ENCODE assay signal across 8 mouse cellular contexts in the genomic region with DNA sequence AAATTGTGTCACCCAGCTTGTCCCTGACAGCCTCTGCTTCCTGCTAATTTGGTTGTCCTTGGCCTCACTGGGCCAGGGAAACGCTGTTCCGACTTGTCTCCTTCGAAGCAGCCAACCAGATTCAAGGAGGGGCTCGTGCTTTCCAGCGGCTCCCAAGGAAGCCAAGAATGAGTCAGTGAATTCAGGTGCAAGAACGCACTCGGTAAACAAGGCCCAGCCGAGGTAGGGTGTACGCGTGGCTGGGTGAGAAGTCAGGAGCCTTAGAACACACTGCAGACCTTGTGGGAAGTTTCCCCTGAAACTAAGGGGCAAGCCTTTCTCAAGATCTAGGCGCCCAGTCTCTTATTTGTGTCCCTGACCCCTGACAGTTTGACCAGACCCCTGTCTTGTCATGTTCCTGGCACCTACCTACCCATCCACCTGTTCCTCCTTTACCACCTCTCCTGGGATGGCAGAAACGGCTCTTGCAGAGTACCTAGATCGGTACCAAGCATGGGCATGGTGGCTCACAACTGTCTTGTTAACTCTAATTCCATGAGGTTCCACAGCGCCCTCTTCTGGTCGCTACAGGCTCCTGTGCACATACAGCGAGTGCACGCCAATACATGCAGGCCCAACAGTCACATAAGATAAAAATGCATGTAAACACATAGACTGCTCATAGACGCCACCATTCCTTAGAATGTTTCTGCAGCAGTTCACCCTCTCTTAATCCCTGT. TPM values are rescaled to one million over a fixed set of nuclear protein-coding genes. Genes with fewer than 3 reads are reported as not detected.
DNase-seq lines count a peak whose midpoint lies in the region; ATAC-seq and TF ChIP-seq lines count a peak whose summit lies in the region.

A gene (minus strand): TSS at position 10 of the 719 bp plus-strand sequence.

- ATAC-seq in embryonic facial prominence, embryonic 15.5 days (ENCODE audit: insufficient number of reproducible peaks, low FRiP score, low TSS enrichment, low read depth) = 0 out of 2 replicates have a peak, but pooled peaks have one; percentile 51
- no peak for ATAC-seq in kidney, embryonic 15.5 days (replicated peaks; ENCODE audit: low FRiP score)
- peak; percentile 93 for ATAC-seq in liver, embryonic 12.5 days

- H3K4me3 ChIP-seq in embryonic facial prominence, embryonic 15.5 days (replicated peaks) = no peak within 1 kb of the TSS
- peak within 1 kb of the TSS; percentile 34 for H3K4me3 ChIP-seq in heart, embryonic 10.5 days
- H3K4me3 ChIP-seq in kidney, embryonic 15.5 days (replicated peaks) = no peak within 1 kb of the TSS
- peak within 1 kb of the TSS; percentile 33 for H3K4me3 ChIP-seq in liver, embryonic 12.5 days
- peak within 1 kb of the TSS; percentile 29 for H3K4me3 ChIP-seq in testis, adult 2 months (ENCODE audit: control insufficient read depth, low read depth, low read length)

- no peaks in the 10 kb centered on the region for H3K27me3 ChIP-seq in embryonic facial prominence, embryonic 15.5 days
- no peaks in the 10 kb centered on the region for H3K27me3 ChIP-seq in heart, embryonic 10.5 days (ENCODE audit: insufficient read depth, poor library complexity, severe bottlenecking)
- peaks cover 12% of the 10 kb centered on the region; the same call in 1 of the 2 replicates for H3K27me3 ChIP-seq in kidney, embryonic 15.5 days
- 0 out of 2 replicates have a peak, but pooled peaks cover 2% of the 10 kb centered on the region for H3K27me3 ChIP-seq in liver, embryonic 12.5 days (replicated peaks)
- H3K27me3 ChIP-seq in testis, adult 2 months (ENCODE audit: control insufficient read depth, insufficient read depth, low read length) = no peaks in the 10 kb centered on the region

- H3K9me3 ChIP-seq in embryonic facial prominence, embryonic 15.5 days (replicated peaks) = no peaks in the 10 kb centered on the region
- H3K9me3 ChIP-seq in heart, embryonic 10.5 days = no peaks in the 10 kb centered on the region
- H3K9me3 ChIP-seq in kidney, embryonic 15.5 days (replicated peaks) = no peaks in the 10 kb centered on the region
- H3K9me3 ChIP-seq in liver, embryonic 12.5 days (replicated peaks) = no peaks in the 10 kb centered on the region

- H3K27ac ChIP-seq in embryonic facial prominence, embryonic 15.5 days (replicated peaks) = no peak within 1 kb of the TSS; the same call in 1 of the 2 replicates
- H3K27ac ChIP-seq in heart, embryonic 10.5 days = peak within 1 kb of the TSS; percentile 26; the same call in 1 of the 2 replicates
- H3K27ac ChIP-seq in kidney, embryonic 15.5 days = no peak within 1 kb of the TSS; the same call in 1 of the 2 replicates
- peak within 1 kb of the TSS; percentile 75 for H3K27ac ChIP-seq in liver, embryonic 12.5 days
- peak within 1 kb of the TSS; percentile 91 for H3K27ac ChIP-seq in testis, adult 2 months (ENCODE audit: control insufficient read depth, insufficient read depth, low read depth, low read length)

- H3K9ac ChIP-seq in embryonic facial prominence, embryonic 15.5 days = no peak within 1 kb of the TSS
- H3K9ac ChIP-seq in kidney, embryonic 15.5 days = no peak within 1 kb of the TSS
- H3K9ac ChIP-seq in liver, embryonic 12.5 days = peak within 1 kb of the TSS; percentile 47

- no peaks in the 10 kb centered on the region for H3K4me1 ChIP-seq in embryonic facial prominence, embryonic 15.5 days
- H3K4me1 ChIP-seq in heart, embryonic 10.5 days = 0 out of 2 replicates have a peak, but pooled peaks cover 6% of the 10 kb centered on the region
- peaks cover 10% of the 10 kb centered on the region; the same call in 1 of the 2 replicates for H3K4me1 ChIP-seq in kidney, embryonic 15.5 days
- peaks cover 22% of the 10 kb centered on the region for H3K4me1 ChIP-seq in liver, embryonic 12.5 days
- peaks cover 8% of the 10 kb centered on the region for H3K4me1 ChIP-seq in testis, adult 2 months (ENCODE audit: control insufficient read depth, insufficient read depth, low read length)

- H3K4me2 ChIP-seq in embryonic facial prominence, embryonic 15.5 days (replicated peaks) = no peak within 1 kb of the TSS
- peak within 1 kb of the TSS; percentile 19; the same call in 1 of the 2 replicates for H3K4me2 ChIP-seq in kidney, embryonic 15.5 days
- peak within 1 kb of the TSS; percentile 62 for H3K4me2 ChIP-seq in liver, embryonic 12.5 days

- H3K36me3 ChIP-seq in embryonic facial prominence, embryonic 15.5 days = no peaks in the 10 kb centered on the region
- no peaks in the 10 kb centered on the region for H3K36me3 ChIP-seq in heart, embryonic 10.5 days
- no peaks in the 10 kb centered on the region for H3K36me3 ChIP-seq in kidney, embryonic 15.5 days
- H3K36me3 ChIP-seq in liver, embryonic 12.5 days = no peaks in the 10 kb centered on the region
- no peaks in the 10 kb centered on the region for H3K36me3 ChIP-seq in testis, adult 2 months (ENCODE audit: control insufficient read depth, insufficient read depth, low read length)

- 20% methylated on average over 18 of the region's 18 CpGs for WGBS in embryonic facial prominence, embryonic 15.5 days
- WGBS in heart, embryonic 10.5 days = 18% methylated on average over 18 of the region's 18 CpGs
- WGBS in kidney, embryonic 15.5 days = 22% methylated on average over 18 of the region's 18 CpGs
- 26% methylated on average over 18 of the region's 18 CpGs for WGBS in liver, embryonic 12.5 days (ENCODE audit: insufficient replicate concordance)

- TF ChIP-seq POLR2A in testis, adult 2 months (IDR thresholded peaks at IDR 0.05; ENCODE audit: control insufficient read depth, low read depth, low read length) = no peak; the same call in 1 of the 2 replicates

- peak; percentile 52 for DNase-seq in right cerebral cortex, adult 18-20 months
- DNase-seq in right cerebral cortex, postnatal 25 days = no peak
- DNase-seq in heart, embryonic 10.5 days (ENCODE audit: low spot score) = peak; percentile 91
- DNase-seq in naive thymus-derived CD4-positive, alpha-beta T cell, adult 2 months (ENCODE audit: low read depth) = peak; percentile 39

- TF ChIP-seq CTCF in testis, adult 2 months (IDR thresholded peaks at IDR 0.05; ENCODE audit: control insufficient read depth, insufficient read depth, insufficient replicate concordance, low read depth, low read length) = peak; percentile 88; the same call in 1 of the 2 replicates

RNA-seq across cellular contexts. Expression of the gene that starts here (rescaled TPM):
- polyA plus RNA-seq in embryonic facial prominence, embryonic 15.5 days (2015; fragmentation: Nextera tagmentation; extraction: Ambion mirVana) = 29.1 TPM in 2 replicates
- 25.7 and 33.6 TPM in 2 replicates for polyA plus RNA-seq in heart, embryonic 10.5 days (2016; fragmentation: Nextera tagmentation; extraction: Ambion mirVana)
- polyA plus RNA-seq in kidney, embryonic 15.5 days (2015; fragmentation: Nextera tagmentation; extraction: Ambion mirVana) = 19.7 and 21.3 TPM in 2 replicates
- polyA plus RNA-seq in liver, embryonic 12.5 days (2016; fragmentation: Nextera tagmentation; extraction: Ambion mirVana) = 18.0 and 18.4 TPM in 2 replicates
- 29.5 and 32.9 TPM in 2 replicates for polyA plus RNA-seq in testis, adult 2 months (2012; rRNA removed)

Comparison
In these comparisons a context has a peak if more than half of its experiments do, and no peak if none do; other contexts are left out.
1. H3K27ac ChIP-seq: peak in heart, embryonic 10.5 days (single experiment), liver, embryonic 12.5 days (single experiment) and testis, adult 2 months (single experiment); none in embryonic facial prominence, embryonic 15.5 days (single experiment) and kidney, embryonic 15.5 days (single experiment).
2. H3K4me3 ChIP-seq: peak in heart, embryonic 10.5 days (single experiment), liver, embryonic 12.5 days (single experiment) and testis, adult 2 months (single experiment); none in embryonic facial prominence, embryonic 15.5 days (single experiment) and kidney, embryonic 15.5 days (single experiment).